Mouse (Mus musculus): Measurements from ENCODE around the gene Wwc2.

The Wwc2 gene

DNA sequence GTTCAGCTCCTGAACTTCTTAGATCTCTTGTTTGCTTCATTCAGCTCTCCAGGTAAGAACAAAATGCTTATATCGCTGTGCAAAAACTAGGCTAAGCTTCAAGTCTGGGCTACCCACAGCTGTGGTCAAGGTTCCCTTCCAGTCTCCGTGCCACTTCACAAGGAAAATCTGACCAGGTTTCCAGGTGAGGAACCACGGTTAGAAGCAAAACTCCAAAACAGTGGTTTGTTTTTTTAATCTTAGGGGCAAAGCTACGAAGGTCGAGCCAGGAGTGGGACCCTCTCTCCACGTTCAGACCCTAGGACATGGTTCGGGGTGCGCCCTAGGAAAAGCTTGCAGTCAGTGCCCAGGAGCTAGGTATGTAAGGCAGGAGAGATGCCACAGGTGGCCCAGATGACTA lies 1.5 kb downstream of the Wwc2 start:
- no peak for DNase-seq

DNA sequence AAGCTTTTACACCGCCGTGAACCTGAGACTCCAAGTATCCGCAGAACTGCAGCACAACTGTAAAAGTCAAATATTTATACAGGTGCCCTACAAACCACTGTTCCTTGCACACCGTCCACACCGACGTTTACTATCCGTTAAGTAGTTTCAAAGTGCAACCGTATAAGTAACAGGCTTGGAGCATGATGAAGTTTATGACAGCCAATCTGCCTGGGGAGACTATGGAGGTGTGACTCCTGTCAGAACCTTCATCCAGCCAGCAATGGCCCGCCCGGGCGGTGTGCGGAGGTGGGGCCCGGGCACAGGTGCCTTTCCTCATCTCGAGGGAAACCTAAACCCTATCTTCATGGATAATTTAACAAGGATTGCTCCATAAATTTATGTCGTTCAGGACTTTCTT lies 2.6 kb downstream of the Wwc2 start:
- DNase-seq = no peak

DNA sequence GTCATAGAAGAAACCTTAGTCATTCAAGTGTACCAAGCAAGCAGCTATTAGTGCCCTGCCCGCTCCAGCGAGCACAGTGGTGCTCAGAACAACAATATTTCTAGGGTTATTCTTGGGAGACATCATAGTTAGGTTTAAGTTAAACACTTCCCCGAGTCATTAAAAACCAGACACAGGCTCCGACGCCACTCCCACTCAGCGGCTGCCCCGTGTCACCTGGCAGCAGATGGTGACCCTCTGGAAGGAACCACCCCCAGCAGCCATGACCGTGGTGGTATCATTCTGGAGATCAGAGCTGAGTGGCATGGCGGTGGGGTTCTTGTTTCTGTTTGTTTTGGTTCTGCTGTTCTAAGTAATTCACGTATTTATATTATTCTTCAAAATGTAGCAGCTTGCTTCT lies 5.1 kb downstream of the Wwc2 start:
- no peak for DNase-seq

DNA sequence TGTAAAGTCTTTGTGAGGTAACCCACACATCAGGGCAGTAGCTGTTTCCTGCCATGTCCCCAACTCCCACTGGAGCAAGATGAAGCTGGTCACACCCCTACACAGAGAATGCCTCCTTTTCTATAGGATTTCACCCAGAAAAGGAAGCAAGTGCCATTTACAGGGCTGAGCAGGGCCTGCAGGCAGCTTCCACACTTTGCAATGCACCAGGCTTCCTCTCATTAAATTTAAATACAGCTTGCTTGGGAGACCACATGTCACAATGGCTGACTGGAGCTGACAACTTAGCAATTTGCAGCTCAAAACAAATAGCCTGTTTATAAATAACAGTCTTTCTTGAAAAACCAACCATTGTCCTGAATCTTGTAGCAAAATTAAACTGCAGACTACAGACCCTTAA lies 5.5 kb downstream of the Wwc2 start:
- DNase-seq = no peak

DNA sequence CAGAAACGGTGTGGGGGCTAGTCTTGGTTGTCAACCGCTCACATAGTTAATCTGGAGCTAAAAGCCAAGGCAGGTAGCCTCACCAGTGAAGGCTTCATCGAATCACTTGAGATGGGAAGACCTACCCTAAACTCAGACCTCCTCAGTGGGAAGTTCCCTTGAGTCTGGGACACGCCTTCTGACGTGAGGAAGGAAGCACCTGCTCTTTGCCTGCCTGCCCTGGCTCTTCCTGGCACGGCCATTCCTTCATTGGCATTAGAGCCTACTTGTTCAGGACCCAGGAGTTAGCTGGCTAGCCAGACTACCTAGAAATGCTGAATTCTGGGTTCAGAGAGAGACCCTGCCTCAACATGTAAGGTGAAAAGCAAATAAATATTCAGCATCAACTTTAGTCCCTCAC lies 9.6 kb downstream of the Wwc2 start:
- no peak for DNase-seq

DNA sequence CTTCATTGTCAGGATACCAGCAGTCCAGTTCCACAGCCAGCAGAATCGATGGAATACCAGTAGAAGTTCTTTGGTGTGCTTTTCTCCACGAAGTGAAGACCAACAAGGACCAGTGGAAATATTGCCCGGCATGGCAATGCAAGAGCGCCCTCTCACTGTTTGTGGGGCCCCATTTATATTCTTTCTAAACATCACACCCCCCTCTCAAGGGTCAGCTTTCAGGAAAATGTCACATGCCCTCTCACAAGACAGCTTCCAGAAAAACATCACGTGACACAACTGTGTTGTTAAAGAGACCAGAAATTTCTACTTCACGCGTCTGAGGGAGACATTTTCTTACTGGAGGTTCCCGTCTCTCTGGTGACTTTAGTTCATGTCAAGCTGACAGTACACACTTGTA lies 10.8 kb downstream of the Wwc2 start:
- DNase-seq = no peak

DNA sequence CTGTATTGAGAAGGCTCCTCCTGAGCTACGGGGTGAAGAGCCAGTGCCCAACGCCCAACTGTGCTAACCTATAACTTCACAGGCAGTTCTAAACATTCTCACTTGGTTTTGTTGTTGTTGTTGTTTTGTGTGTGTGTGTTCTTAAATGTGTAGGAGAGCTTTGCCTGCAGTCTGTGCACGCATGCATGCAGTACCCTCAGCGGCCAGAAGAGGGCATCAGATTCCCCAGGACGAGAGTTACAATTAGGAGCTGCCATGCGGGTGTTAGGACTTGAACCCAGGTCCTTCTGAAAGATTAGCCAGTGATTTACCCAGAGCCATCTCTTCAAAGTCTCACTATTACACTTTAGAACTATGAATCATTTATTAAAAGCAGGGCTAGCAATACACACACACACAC lies 12.0 kb downstream of the Wwc2 start:
- DNase-seq = no peak

DNA sequence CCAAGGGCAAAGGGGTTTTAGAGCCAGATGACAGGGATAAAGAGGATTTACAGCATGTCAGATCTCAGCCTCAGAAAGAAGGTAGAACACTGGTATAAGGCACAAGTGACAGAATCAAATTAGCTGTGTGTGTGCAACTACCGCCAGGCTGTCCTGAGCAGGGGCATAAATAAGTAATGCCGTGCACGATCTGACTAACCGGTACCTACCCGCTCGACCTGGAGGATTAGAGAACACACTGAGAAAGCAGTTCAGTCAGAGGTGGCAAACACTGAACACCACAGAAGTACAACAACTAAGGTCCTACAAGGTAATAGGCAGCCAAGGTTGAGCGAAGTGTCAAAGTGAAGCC lies 15.8 kb downstream of the Wwc2 start:
- DNase-seq = no peak

DNA sequence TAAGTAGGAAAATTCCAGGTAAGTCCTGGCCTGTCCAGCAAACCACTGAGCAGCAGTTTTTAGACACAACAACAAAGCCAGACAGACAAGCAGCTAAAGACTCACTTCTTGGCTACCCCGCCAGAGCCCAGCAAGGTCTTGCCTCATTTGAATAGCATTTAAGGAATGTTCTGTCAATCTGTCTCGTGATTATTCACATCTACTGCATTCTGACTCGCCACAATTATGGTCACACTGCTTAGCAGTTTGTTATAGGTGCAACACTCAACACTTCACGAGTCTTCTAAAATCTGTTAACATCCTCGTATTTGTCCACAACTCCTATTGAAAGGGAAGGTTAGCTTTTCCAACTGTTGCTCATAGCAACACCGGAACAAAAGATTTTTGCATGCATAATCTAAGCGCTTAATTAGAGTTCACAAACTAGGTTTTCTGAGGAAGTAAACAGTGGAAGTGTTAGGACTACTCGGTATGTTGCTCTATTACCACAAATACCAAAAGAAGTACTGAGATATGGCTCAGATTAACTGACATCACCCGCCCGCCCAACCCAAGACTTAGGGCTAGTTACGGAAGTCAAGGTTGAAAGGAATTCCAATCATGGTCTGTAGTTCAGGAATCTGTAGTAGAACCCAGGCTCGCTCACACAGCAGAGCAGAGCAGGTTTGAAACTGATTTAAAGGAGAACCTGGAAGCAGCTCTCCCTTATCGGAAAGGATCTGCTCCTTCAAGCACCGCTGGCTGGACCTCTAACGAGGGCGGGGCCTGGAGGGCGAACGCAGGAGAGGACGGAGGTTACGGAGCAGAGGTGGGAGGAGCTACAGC lies 16.4 kb downstream of the Wwc2 start:
- no peak for DNase-seq

DNA sequence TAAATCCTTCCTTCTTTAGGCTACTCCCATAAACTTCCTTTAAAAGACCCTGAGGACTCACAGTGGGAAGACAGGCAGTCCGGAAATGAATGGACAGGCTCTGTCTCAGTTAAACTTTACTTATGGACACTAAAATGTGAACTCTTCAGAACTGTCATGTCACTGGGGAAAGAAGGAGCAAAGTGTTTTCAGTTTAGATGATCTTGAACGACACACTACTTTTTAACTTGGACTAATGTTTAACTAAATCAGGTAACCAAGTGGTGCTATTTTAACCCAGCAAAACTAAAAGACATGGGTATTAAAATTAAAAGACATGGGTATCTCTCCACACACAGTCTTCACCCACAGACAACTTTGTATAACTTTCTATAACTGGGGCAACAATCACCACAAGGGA lies 19.6 kb downstream of the Wwc2 start:
- DNase-seq = no peak

DNA sequence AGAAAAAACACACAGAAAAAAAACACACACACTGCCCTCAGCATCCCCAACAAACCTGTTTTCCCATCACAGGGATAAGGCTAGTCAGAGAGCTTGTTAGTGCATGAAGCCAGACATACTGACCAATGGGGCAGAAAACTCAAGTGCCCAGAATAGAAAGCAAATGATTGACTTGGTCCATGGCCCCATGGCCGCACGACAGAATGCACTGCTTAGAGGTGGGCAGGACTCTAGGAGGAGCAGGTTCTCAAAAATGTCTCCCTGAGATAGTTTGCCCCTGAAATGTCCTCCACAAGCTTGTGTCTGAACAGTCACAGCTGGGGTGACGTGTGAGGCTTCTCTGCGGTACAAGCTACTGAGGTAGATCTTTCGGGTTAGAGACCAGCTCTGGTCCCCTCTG lies 20.1 kb downstream of the Wwc2 start:
- no peak for DNase-seq

DNA sequence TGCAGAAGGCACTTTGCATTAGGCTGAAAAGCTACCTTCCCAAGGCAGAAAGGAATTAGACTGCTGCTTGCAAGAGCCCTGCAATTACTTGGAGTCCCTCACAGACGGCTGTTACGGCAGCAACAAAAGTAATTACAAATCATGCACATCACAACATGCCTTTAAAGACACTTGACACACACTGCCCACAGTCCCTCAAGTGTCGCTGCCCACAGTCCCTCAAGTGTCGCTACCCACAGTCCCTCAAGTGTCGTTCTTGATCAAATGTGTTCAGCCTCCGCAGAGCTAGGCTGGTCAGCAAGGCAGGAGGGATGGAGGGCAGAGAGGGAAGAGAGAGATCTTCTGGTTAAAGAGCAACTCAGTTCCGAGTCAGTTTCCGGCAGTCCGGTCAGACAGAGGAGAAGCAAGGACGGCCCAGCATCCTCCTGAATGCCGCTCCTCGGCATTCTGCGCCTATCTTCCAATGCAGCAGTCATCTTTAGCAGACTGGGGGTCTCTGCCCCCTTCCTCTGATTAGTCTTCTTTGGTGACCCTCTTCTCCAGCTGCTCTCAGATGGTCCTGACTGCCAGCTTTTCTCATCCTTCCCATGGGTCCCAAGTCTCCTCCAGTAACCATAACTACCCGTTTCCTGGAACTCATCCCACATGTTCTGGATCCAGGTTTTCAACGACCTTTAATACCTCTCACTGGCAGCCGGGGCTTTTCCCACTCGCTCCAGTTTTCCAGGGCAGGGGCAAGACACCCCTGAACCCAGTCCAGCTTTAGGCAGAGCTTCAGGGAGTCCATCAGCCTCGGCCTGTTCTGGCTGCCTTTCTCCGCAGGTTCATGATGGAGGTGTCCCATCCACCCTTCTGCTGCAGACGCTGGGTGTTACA lies 23.4 kb downstream of the Wwc2 start:
- DNase-seq = no peak

DNA sequence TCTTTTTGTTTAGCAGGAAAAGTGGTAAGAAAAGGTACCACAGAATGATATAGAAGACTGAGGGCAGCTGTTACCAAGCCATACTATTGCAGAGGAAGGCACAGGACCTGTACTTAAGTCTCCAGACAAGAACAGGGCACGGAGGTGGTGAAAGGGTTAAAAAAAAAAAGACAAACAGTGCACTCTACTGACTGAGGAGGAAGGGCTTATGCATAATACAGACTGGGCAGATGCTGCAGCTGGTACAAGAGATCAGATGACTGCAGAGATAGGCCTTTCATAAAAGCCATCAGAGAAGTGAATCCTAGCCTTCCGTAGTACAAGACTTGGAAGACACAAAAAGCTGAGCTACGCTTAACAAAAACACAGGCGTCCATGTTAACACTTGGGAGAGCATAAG lies 28.2 kb downstream of the Wwc2 start:
- no peak for DNase-seq

DNA sequence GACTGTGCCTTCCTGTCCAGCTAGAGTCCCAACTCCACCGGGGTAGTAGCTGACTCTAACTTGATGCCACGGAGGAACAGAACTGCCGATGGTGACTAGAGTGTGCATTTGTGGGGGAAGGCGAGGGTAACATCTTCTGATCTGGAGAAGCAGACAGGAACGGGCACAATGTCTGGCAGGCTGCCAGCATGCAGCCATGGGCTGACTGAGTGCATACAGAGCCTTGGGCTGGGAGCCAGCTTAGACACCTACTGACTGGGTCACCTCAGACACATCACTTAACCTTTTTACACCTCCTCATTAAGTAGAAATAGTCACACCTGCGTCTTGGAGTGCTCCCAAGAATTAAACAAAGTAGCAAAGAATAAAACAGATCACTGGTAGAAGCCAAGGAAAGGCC lies 28.7 kb downstream of the Wwc2 start:
- no peak for DNase-seq

DNA sequence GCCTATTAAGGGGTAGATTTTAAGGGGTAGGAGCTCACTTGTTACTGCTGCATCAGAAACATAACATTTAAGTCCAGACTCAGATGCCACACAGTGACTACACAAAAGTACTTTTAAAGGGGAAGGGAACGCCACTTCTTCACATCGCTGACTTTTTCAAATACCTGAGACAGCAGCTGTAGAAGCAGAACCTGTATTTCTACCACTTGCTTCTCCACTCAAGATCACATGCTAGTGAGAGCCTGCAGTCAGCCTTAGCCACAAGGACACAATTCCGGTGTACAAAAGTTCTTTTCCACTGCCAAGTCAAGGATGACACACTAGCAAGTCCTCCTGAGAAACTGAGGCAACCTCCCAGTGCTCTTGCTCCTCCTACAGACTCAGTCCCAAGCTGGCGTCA lies 33.2 kb downstream of the Wwc2 start:
- DNase-seq = no peak

DNA sequence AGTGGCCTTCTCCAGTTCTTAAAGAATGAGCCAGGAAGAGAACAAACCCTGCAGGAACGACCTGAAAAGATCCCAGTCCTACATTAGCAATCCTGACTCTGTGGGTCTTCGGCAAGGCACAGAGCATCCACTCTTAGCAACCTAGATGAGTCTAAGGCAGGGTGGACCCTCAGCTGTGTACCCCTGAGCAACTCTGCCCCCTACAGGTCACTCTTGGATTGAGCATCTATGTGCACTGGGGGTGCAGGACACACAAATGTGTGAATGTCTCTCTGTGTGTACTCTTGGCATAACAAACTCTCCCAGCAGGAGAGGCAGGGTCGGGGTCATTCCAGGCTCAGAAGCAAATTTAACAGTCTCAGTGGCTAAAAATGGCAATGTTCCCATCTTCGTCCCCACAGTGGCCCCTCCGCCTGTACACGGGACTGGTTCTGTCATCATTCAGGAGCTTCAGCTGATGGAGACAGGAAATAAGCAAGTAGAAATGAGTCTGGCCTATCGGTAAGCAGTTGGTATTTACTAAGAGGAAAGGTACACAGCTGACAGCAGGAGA lies 39.3 kb downstream of the Wwc2 start:
- DNase-seq = no peak

DNA sequence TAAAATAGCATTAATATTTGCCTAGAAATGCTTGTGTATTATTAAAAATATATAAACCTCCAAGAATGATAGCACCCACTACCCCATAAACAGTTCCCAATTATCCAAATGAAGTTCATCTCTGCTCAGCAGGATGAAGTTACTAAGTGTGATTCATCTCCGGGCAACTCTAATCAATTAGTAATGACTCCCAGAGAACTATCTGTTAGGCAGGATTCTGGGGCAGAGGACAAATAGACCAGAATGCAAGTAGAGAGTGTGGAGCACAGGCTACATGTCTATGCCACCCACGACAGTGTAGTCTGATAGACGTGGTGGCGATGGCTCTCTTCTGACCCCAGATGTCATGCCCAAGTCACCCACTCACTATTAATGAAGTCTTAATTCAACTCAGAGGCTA lies 41.9 kb downstream of the Wwc2 start:
- DNase-seq = no peak

DNA sequence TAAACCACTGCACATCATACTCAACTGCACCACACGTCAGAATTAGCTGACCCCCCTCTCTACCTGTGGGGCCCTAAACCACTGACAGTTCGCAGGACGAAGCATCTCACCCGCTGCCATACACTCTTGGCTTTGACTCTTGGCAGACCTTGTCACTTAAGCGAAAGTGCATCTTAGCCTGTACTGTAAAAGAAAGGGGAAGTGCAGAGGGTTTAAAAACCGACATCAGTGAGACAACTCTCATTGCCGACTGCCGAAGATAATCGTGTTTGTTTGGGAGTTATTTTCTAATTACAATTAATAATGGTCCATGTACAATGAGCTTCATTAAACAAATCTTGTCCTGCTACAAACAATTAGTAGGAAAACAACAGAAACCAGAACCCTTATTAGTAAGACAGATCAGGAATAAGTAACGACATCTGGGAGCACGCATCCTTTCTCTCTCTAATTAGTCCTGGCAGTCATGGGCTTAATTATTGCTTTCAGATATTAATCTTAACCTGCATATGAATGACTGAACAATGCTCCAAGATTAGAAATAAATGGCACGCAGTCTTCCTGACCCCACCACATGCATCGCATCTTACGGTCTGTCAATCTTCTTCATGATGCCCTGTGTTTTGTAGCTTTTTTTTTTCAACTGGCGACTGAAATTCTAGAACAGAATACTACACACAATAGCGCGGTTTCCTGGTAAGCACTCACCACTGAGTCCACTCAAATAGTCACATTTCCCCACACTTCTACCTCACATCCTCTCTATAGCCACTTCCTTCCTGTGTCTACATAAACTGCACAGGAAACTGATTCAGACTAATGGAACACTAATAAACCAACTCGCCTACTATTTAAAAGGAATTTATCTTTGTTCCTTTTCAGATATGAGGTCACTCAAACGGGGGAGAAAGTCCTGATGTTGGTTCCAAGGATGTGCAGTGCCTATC lies 42.8 kb downstream of the Wwc2 start:
- no peak for DNase-seq

DNA sequence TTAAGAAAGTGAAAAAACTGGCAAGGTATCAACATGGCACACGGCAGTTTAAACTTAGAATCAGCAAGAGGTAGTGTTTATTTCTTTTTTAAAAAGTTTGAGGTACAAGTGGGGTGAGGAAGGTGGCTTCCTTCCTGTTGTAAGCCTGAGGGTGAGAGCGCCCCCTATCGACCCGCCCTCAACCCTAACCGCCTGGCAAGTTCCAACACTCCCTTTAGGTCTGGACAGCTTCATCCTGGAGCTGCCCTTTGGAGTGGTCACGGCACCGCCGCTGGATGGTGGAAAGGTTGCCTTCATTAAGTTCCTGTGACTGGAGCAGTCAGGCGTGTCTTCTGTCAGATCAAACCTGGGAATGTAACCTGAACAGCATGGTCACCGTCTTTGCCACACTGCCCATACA lies 47.7 kb downstream of the Wwc2 start:
- no peak for DNase-seq

DNA sequence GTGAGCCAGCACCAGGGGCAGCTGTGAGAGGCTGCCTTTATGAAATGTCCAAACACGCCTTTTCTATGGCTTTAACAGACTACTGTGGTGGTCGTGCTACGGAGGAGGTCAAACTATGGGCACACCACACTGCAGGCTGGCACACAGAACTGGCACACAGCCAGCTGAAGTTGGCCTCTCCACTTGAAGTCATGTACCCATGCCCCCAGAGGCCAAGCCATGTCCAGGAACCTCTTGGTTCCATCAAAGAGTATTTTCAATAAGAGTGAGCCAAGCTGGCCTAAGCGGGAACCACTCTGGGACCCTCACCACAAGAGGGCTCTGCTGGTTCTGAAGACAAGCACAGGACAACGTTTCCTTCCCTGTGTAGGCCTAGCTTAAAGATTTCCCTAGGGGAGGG lies 49.7 kb downstream of the Wwc2 start:
- no peak for DNase-seq

DNA sequence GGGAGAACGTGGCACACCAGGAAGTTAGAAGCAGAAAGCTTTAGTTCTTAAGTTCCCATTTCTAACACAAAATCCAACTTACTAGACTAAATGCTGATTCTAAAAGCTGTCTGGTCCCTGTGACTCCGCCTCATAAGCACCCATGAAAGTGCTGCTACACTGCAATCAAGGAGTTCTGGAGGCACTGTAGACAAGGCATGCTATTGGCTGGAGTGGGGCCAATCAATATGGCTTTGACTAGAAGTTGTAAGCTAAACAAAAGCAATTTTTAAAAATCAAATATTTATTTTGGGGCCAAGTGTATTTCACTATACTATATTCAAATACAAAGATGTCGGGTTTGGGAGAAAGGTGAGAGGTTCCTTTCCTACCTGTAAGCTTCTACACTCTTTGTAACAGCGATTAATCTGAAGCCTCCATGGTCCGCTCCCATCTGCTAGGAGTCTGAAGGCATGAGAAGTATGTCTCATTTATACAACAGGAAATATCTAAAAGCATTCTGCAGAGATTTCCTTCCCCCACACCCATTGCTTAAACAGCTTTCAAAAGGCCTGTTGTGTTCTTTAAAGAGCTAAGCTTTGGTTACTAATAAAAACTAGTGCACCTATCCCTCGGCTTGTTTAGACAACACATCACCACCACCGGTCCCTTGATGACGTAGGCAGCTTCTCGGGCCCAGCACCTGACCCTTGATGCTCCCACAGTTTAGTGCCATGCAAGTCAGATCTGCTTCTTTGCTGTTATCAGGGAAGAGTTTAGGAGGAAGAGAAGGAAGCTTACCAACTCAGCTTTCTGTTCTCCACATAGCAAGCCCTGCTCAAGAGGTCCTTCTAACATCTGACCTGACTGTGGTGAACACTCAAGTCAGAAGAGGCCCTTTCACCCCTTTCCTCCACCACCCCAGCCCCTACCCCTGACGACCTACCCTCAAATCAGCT lies 50.5 kb downstream of the Wwc2 start:
- DNase-seq = no peak

DNA sequence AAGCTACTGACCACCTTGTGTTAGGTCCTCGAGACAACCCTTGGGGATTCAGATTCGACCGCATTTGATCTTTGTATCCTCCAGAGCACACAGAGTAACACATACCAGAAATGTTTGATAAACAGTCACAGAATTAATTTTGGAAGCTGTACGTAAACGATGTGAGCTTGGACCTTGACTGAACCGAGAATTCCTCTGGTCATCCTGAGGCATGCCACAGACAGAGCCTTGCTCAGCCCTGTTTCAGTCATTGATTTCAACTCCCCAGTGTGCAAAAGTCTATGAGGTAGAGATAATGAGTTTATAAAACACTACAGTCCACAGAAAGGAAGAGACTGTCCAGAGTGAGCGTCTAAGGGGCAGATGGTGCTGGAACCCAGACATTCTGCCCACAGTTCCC lies 51.5 kb downstream of the Wwc2 start:
- DNase-seq = no peak
